Mouse (Mus musculus): Measurements from ENCODE around the gene Cfap65. TPM values are rescaled to one million over a fixed set of nuclear protein-coding genes. Genes with fewer than 3 reads are reported as not detected.

Gene Cfap65
- polyA plus RNA-seq, 1 experiment from 2014 or later: 0.13 TPM

GRCm38 (mm10) chr1:74962126-74962852 lies 26.9 kb upstream of the Cfap65 start:
- 79% methylated on average over 5 of the region's 5 CpGs for WGBS
- no peak overlapping the region for H3K4me2 ChIP-seq (ENCODE audit: low read length)
- H3K9me3 ChIP-seq (ENCODE audit: control insufficient read depth, low read length): no peaks in the 10 kb centered on the region
- no peak for DNase-seq
- H3K4me3 ChIP-seq (replicated peaks; ENCODE audit: low read depth, low read length): no peak overlapping the region
- no peak overlapping the region for H3K9ac ChIP-seq (replicated peaks; ENCODE audit: low read length)
- no peaks in the 10 kb centered on the region for H3K36me3 ChIP-seq (ENCODE audit: control insufficient read depth, insufficient read depth, low read length)
- no peaks in the 10 kb centered on the region for H3K27me3 ChIP-seq (ENCODE audit: control insufficient read depth, insufficient read depth, low read length)
- peaks cover 5% of the 10 kb centered on the region; the same call in 1 of the 2 replicates for H3K4me1 ChIP-seq (ENCODE audit: control insufficient read depth, insufficient read depth, low read length)
- no peak overlapping the region for H3K27ac ChIP-seq (replicated peaks; ENCODE audit: low read depth, low read length)
- no peak for ATAC-seq (ENCODE audit: low FRiP score, low TSS enrichment)

GRCm38 (mm10) chr1:74961722-74962121 lies 26.3 kb upstream of the Cfap65 start:
- peaks cover 5% of the 10 kb centered on the region; the same call in 1 of the 2 replicates for H3K4me1 ChIP-seq (ENCODE audit: control insufficient read depth, insufficient read depth, low read length)
- no peak overlapping the region for H3K4me2 ChIP-seq (ENCODE audit: low read length)
- WGBS: 94% methylated on average over 7 of the region's 7 CpGs
- no peak overlapping the region for H3K4me3 ChIP-seq (replicated peaks; ENCODE audit: low read depth, low read length)
- ATAC-seq (ENCODE audit: low FRiP score, low TSS enrichment) (no peak), DNase-seq (no peak)
- H3K9me3 ChIP-seq (ENCODE audit: control insufficient read depth, low read length): no peaks in the 10 kb centered on the region
- H3K9ac ChIP-seq (replicated peaks; ENCODE audit: low read length): no peak overlapping the region
- no peaks in the 10 kb centered on the region for H3K27me3 ChIP-seq (ENCODE audit: control insufficient read depth, insufficient read depth, low read length)
- no peaks in the 10 kb centered on the region for H3K36me3 ChIP-seq (ENCODE audit: control insufficient read depth, insufficient read depth, low read length)
- H3K27ac ChIP-seq (replicated peaks; ENCODE audit: low read depth, low read length): no peak overlapping the region

DNA sequence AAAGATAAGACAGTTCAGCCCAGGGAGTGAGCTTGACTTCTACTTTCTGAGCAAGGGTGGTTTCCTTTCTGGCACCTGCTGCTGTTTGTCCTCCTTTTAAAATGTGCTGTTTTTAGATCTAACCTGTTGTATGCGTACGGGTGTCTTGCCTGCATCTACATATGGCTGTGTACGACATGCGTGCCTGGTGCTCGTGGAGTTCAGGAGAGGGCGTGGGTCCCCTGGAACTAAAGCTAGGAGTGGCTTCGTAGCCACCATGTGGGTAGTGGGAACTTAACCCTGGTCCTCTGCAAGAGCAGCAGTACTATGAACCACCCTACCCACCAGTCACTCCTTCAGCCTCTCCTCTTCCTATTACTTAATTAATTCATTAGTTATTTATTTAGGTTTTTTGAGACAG lies 24.7 kb upstream of the Cfap65 start:
- Histone ChIP-seq H3K4me2 (ENCODE audit: low read length) (no peak overlapping the region), H3K9ac (replicated peaks; ENCODE audit: low read length) (no peak overlapping the region), H3K27ac (replicated peaks; ENCODE audit: low read depth, low read length) (no peak overlapping the region), H3K27me3 (ENCODE audit: control insufficient read depth, insufficient read depth, low read length) (peaks cover under 1% of the 10 kb centered on the region; the same call in 1 of the 2 replicates), H3K9me3 (ENCODE audit: control insufficient read depth, low read length) (no peaks in the 10 kb centered on the region), H3K36me3 (ENCODE audit: control insufficient read depth, insufficient read depth, low read length) (no peaks in the 10 kb centered on the region), H3K4me3 (replicated peaks; ENCODE audit: low read depth, low read length) (no peak overlapping the region), H3K4me1 (ENCODE audit: control insufficient read depth, insufficient read depth, low read length) (peaks cover 5% of the 10 kb centered on the region; the same call in 1 of the 2 replicates)
- DNase-seq (no peak), ATAC-seq (ENCODE audit: low FRiP score, low TSS enrichment) (no peak)
- 89% methylated on average over 7 of the region's 7 CpGs for WGBS

DNA sequence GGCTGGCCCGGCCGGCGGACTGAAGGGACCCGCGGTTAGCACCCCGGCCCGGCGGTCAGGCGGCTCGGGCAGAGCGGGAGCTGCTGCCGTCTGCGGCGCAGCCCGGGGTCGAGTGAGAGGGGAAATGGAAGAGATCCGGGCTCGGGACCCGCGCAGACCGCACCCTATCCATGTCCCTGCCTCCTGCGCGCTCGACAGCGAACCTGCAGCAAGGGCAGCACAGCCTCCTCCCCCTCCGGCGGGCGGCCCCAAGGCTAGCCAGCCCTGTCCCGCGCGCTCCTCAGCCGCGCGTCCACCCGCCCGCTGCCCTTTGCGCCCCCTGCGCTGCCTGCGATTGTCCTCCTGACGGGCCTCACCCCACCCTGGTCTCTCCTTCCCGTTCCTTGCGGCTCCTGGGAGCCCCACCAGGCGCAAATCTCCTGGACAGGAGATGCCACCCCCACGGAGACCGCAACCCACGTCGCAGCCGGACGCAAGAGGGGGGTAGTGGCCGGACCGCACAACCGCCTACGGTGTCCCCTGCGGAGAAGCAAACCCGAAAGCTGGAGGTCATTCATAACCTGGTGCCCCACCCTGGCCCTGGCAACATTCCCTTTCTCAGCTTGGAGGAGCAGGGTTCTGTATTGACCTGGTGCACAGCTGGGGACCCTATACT lies 16.3 kb upstream of the Cfap65 start, which contains the start of gene Ihh:
Ihh (minus strand) TSS at position 117 of the 655 bp plus-strand sequence.
- Histone ChIP-seq H3K27ac (replicated peaks; ENCODE audit: low read depth, low read length) (no peak within 1 kb of the TSS), H3K27me3 (ENCODE audit: control insufficient read depth, insufficient read depth, low read length) (peaks cover 81% of the 10 kb centered on the region), H3K9me3 (ENCODE audit: control insufficient read depth, low read length) (no peaks in the 10 kb centered on the region), H3K36me3 (ENCODE audit: control insufficient read depth, insufficient read depth, low read length) (no peaks in the 10 kb centered on the region), H3K9ac (replicated peaks; ENCODE audit: low read length) (peak within 1 kb of the TSS; percentile 31; the same call in 1 of the 2 replicates), H3K4me3 (replicated peaks; ENCODE audit: low read depth, low read length) (peak within 1 kb of the TSS; percentile 31), H3K4me2 (ENCODE audit: low read length) (peak within 1 kb of the TSS; percentile 54), H3K4me1 (ENCODE audit: control insufficient read depth, insufficient read depth, low read length) (peaks cover 15% of the 10 kb centered on the region; the same call in 1 of the 2 replicates)
- WGBS: 1% methylated on average over 54 of the region's 55 CpGs
- DNase-seq (peak; percentile 17), ATAC-seq (ENCODE audit: low FRiP score, low TSS enrichment) (no peak)

DNA sequence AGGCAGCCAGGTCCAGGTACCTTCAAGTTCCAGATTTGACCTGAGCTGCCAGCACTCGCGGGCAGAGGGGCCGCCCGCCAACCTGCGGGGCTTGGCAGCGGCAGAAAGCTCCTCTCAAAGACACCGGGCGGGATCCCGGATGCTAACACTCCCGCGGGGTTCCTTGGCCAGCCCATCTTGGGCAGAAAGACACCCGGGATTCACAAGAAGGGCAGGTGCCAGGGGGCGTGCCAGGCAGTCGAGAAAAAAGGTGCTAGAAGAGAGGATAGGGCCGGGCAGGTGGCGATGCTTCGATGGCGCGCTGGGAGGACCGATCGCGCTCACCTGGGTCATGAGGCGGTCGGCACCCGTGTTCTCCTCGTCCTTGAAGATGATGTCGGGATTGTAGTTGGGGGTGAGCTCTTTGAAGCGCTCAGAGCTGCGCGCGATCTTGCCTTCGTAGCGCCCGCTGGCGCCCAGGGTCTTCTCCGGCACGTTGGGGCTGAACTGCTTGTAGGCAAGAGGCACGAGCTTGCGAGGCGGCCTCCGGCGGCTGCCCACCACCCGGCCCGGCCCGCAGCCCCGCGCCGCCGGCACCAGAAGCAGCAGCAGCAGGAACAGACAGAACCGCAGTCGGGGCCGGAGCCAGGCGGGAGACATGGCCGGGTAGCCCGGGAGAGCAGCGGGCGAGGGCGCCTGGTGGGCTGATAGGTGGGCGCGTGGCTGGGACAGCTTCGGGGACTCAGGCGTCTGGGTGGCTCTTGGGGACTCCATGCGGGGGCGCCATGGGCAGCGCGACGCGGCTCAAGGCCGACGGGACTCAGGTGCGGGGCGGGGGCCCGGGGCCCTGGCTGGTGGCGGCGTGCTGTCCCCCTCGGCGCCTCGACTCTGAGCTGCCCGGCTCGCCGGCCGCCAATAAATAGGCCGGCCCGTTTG lies 15.4 kb upstream of the Cfap65 start:
- ATAC-seq (ENCODE audit: low FRiP score, low TSS enrichment) (no peak), DNase-seq (peak; percentile 44)

GRCm38 (mm10) chr1:74950066-74950465 lies 14.7 kb upstream of the Cfap65 start:
- WGBS: 3% methylated on average over 16 of the region's 16 CpGs
- DNase-seq (peak; percentile 17), ATAC-seq (ENCODE audit: low FRiP score, low TSS enrichment) (no peak)
- H3K4me2 ChIP-seq (ENCODE audit: low read length): peak overlapping the region; percentile 54
- H3K4me1 ChIP-seq (ENCODE audit: control insufficient read depth, insufficient read depth, low read length): peaks cover 15% of the 10 kb centered on the region; the same call in 1 of the 2 replicates
- H3K27ac ChIP-seq (replicated peaks; ENCODE audit: low read depth, low read length): no peak overlapping the region
- peaks cover 89% of the 10 kb centered on the region for H3K27me3 ChIP-seq (ENCODE audit: control insufficient read depth, insufficient read depth, low read length)
- no peak overlapping the region; the same call in 1 of the 2 replicates for H3K9ac ChIP-seq (replicated peaks; ENCODE audit: low read length)
- H3K36me3 ChIP-seq (ENCODE audit: control insufficient read depth, insufficient read depth, low read length): no peaks in the 10 kb centered on the region
- peak overlapping the region; percentile 31; the same call in 1 of the 2 replicates for H3K4me3 ChIP-seq (replicated peaks; ENCODE audit: low read depth, low read length)
- H3K9me3 ChIP-seq (ENCODE audit: control insufficient read depth, low read length): no peaks in the 10 kb centered on the region

More for the DNA sequence above, 15.4 kb upstream of the Cfap65 start:
- H3K9ac ChIP-seq (replicated peaks; ENCODE audit: low read length): peak overlapping the region; percentile 31; the same call in 1 of the 2 replicates
- H3K36me3 ChIP-seq (ENCODE audit: control insufficient read depth, insufficient read depth, low read length): no peaks in the 10 kb centered on the region
- peak overlapping the region; percentile 31 for H3K4me3 ChIP-seq (replicated peaks; ENCODE audit: low read depth, low read length)
- H3K27me3 ChIP-seq (ENCODE audit: control insufficient read depth, insufficient read depth, low read length): peaks cover 89% of the 10 kb centered on the region
- H3K4me1 ChIP-seq (ENCODE audit: control insufficient read depth, insufficient read depth, low read length): peaks cover 15% of the 10 kb centered on the region; the same call in 1 of the 2 replicates
- H3K27ac ChIP-seq (replicated peaks; ENCODE audit: low read depth, low read length): no peak overlapping the region
- no peaks in the 10 kb centered on the region for H3K9me3 ChIP-seq (ENCODE audit: control insufficient read depth, low read length)
- under 1% methylated on average over 84 of the region's 84 CpGs for whole genome bisulfite sequencing
- peak overlapping the region; percentile 54 for H3K4me2 ChIP-seq (ENCODE audit: low read length)

- WGBS: 4% methylated on average over 24 of the region's 24 CpGs
These were observed 14.3 kb upstream of the Cfap65 start for GRCm38 (mm10) chr1:74949666-74950050.

More at GRCm38 (mm10) chr1:74949666-74950050, 14.3 kb upstream of the Cfap65 start:
- Histone ChIP-seq H3K9ac (replicated peaks; ENCODE audit: low read length) (no peak overlapping the region), H3K4me1 (ENCODE audit: control insufficient read depth, insufficient read depth, low read length) (peaks cover 15% of the 10 kb centered on the region; the same call in 1 of the 2 replicates), H3K9me3 (ENCODE audit: control insufficient read depth, low read length) (no peaks in the 10 kb centered on the region), H3K4me2 (ENCODE audit: low read length) (no peak overlapping the region; the same call in 1 of the 2 replicates), H3K36me3 (ENCODE audit: control insufficient read depth, insufficient read depth, low read length) (no peaks in the 10 kb centered on the region), H3K4me3 (replicated peaks; ENCODE audit: low read depth, low read length) (no peak overlapping the region), H3K27ac (replicated peaks; ENCODE audit: low read depth, low read length) (no peak overlapping the region), H3K27me3 (ENCODE audit: control insufficient read depth, insufficient read depth, low read length) (peaks cover 85% of the 10 kb centered on the region)
- DNase-seq (no peak), ATAC-seq (ENCODE audit: low FRiP score, low TSS enrichment) (no peak; the same call in 1 of the 2 replicates)

Data from midbrain, embryonic 14.5 days (tissue).